28 mouse cellular contexts compared by ENCODE assay signal in the genomic region with DNA sequence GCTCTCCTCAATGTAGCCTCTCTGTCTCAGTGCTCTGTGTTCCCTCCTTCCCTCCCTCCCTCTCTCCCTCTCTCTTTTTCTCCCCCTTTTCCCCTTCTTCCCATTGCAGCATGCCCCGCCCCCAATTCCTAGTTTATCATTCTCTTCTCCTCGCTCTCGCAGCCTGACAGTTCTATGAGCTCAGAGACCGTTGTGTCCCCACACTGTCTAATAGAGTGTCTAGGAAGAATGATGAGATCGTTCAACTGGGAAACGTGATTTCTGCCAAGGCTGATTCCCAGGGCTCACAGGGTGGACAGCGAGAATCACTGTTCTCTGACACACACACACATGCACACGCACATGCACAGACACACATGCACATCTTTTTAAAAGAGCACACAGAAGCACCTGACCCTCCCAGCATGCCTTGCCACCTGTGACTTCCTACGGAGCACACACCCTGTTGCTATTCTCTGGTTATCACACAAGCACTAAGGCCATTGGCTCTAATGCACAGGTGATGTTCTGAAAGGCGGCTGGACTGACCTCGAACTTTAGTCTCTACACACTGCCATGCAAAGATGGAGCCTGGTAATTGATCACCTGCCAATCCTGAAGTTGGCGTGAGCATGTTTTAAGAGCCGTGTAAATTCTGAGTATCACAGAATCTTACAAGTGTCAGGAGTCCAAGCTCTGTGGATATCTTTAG. TPM values are rescaled to one million over a fixed set of nuclear protein-coding genes. Genes with fewer than 3 reads are reported as not detected.
DNase-seq lines count a peak whose midpoint lies in the region; ATAC-seq lines count a peak whose summit lies in the region.
"Had no signal": no experiment of that assay in that cellular context is flagged by ENCODE, and none has a peak within 500 bp of the region (broad histone marks: within the 10 kb centered on the region; RNA-seq: fewer than 3 reads in every experiment).

No protein-coding gene starts in this region.

- H3K36me3 ChIP-seq in hindbrain, embryonic 12.5 days, result no peaks in the 10 kb centered on the region
- no peaks in the 10 kb centered on the region for H3K36me3 ChIP-seq in hindbrain, embryonic 10.5 days
- H3K36me3 ChIP-seq in kidney, embryonic 16.5 days (ENCODE audit: insufficient read depth, low read length), result no peaks in the 10 kb centered on the region
- H3K36me3 ChIP-seq in neural tube, embryonic 13.5 days, result no peaks in the 10 kb centered on the region
- H3K36me3 ChIP-seq in heart, embryonic 10.5 days, result no peaks in the 10 kb centered on the region
- H3K36me3 ChIP-seq: embryonic facial prominence, embryonic 12.5 days; forebrain, embryonic 12.5 days had no signal

- H3K27me3 ChIP-seq in hindbrain, embryonic 12.5 days, result 0 out of 2 replicates have a peak, but pooled peaks cover 2% of the 10 kb centered on the region
- H3K27me3 ChIP-seq in hindbrain, embryonic 10.5 days (ENCODE audit: insufficient read depth, poor library complexity, severe bottlenecking), result no peaks in the 10 kb centered on the region
- H3K27me3 ChIP-seq in kidney, embryonic 16.5 days (ENCODE audit: insufficient read depth, low read length), result no peaks in the 10 kb centered on the region
- H3K27me3 ChIP-seq in neural tube, embryonic 13.5 days, result no peaks in the 10 kb centered on the region
- peaks cover 77% of the 10 kb centered on the region for H3K27me3 ChIP-seq in heart, embryonic 10.5 days (ENCODE audit: insufficient read depth, poor library complexity, severe bottlenecking)
- H3K27me3 ChIP-seq: embryonic facial prominence, embryonic 12.5 days; forebrain, embryonic 12.5 days; liver, embryonic 13.5 days had no signal

- WGBS in hindbrain, embryonic 12.5 days, result 78% methylated on average over 13 of the region's 13 CpGs
- WGBS in hindbrain, embryonic 10.5 days, result 87% methylated on average over 13 of the region's 13 CpGs
- whole genome bisulfite sequencing in kidney, embryonic 16.5 days, result 59% methylated on average over 13 of the region's 13 CpGs
- 60% methylated on average over 13 of the region's 13 CpGs for WGBS in neural tube, embryonic 13.5 days
- WGBS in heart, embryonic 10.5 days, result 78% methylated on average over 13 of the region's 13 CpGs

- no peak overlapping the region for H3K4me2 ChIP-seq in hindbrain, embryonic 12.5 days (replicated peaks)
- no peak overlapping the region for H3K4me2 ChIP-seq in kidney, embryonic 16.5 days (replicated peaks; ENCODE audit: low read depth, low read length)
- peak overlapping the region; percentile 13; the same call in 1 of the 2 replicates for H3K4me2 ChIP-seq in neural tube, embryonic 13.5 days
- H3K4me2 ChIP-seq: embryonic facial prominence, embryonic 12.5 days; forebrain, embryonic 12.5 days; liver, embryonic 13.5 days; lung, embryonic 14.5 days had no signal

- H3K4me1 ChIP-seq in hindbrain, embryonic 12.5 days, result peaks cover 3% of the 10 kb centered on the region; the same call in 1 of the 2 replicates
- no peaks in the 10 kb centered on the region for H3K4me1 ChIP-seq in hindbrain, embryonic 10.5 days (replicated peaks)
- H3K4me1 ChIP-seq in kidney, embryonic 16.5 days (ENCODE audit: insufficient read depth, low read length), result peaks cover 4% of the 10 kb centered on the region; the same call in 1 of the 2 replicates
- peaks cover 14% of the 10 kb centered on the region for H3K4me1 ChIP-seq in neural tube, embryonic 13.5 days (replicated peaks)
- peaks cover 11% of the 10 kb centered on the region for H3K4me1 ChIP-seq in heart, embryonic 10.5 days
- H3K4me1 ChIP-seq: embryonic facial prominence, embryonic 12.5 days; forebrain, embryonic 12.5 days had no signal

- H3K9me3 ChIP-seq in hindbrain, embryonic 12.5 days (replicated peaks), result no peaks in the 10 kb centered on the region
- no peaks in the 10 kb centered on the region for H3K9me3 ChIP-seq in hindbrain, embryonic 10.5 days
- no peaks in the 10 kb centered on the region for H3K9me3 ChIP-seq in kidney, embryonic 16.5 days (ENCODE audit: low read length)
- H3K9me3 ChIP-seq in neural tube, embryonic 13.5 days, result no peaks in the 10 kb centered on the region
- no peaks in the 10 kb centered on the region for H3K9me3 ChIP-seq in heart, embryonic 10.5 days
- H3K9me3 ChIP-seq: embryonic facial prominence, embryonic 12.5 days; forebrain, embryonic 12.5 days; liver, embryonic 13.5 days had no signal

- no peak overlapping the region for H3K9ac ChIP-seq in hindbrain, embryonic 12.5 days
- no peak overlapping the region for H3K9ac ChIP-seq in kidney, embryonic 16.5 days (replicated peaks; ENCODE audit: low read length)
- no peak overlapping the region for H3K9ac ChIP-seq in neural tube, embryonic 13.5 days
- H3K9ac ChIP-seq: embryonic facial prominence, embryonic 12.5 days; forebrain, embryonic 12.5 days; liver, embryonic 13.5 days; lung, embryonic 14.5 days had no signal

- 0 out of 2 replicates have a peak overlapping the region, but pooled peaks have one; percentile 48 for H3K27ac ChIP-seq in hindbrain, embryonic 12.5 days
- no peak overlapping the region for H3K27ac ChIP-seq in hindbrain, embryonic 10.5 days
- peak overlapping the region; percentile 77 for H3K27ac ChIP-seq in kidney, embryonic 16.5 days (ENCODE audit: low read length)
- peak overlapping the region; percentile 49 for H3K27ac ChIP-seq in neural tube, embryonic 13.5 days (replicated peaks)
- H3K27ac ChIP-seq in heart, embryonic 10.5 days, result no peak overlapping the region
- H3K27ac ChIP-seq: embryonic facial prominence, embryonic 12.5 days; forebrain, embryonic 12.5 days; heart, adult 2 months; layer of hippocampus, adult 2 months; liver, embryonic 13.5 days had no signal

- DNase-seq in hindbrain, embryonic 10.5 days (ENCODE audit: low spot score), result no peak
- no peak for DNase-seq in kidney, postnatal 25 days
- no peak for DNase-seq in neural tube, embryonic 10.5 days (ENCODE audit: extremely low spot score, low spot score)
- DNase-seq in heart, embryonic 10.5 days (ENCODE audit: low spot score), result no peak
- no peak for DNase-seq in MN1 (ENCODE audit: low spot score)
- DNase-seq: adrenal gland, postnatal 10 days; cerebellum, adult 2 months; cerebellum, postnatal 25 days; gastrocnemius, postnatal 25 days; heart, adult 2 months; kidney, postnatal 14 days; layer of hippocampus, postnatal 36 days; liver, embryonic 13.5 days; lung, embryonic 14.5 days; lung, postnatal 4 days; right cerebral cortex, adult 18-20 months; thymus, adult 18-20 months; thymus, postnatal 36 days had no signal

- no peak for ATAC-seq in hindbrain, embryonic 12.5 days (ENCODE audit: low FRiP score)
- no peak for ATAC-seq in kidney, embryonic 16.5 days (ENCODE audit: low FRiP score, low TSS enrichment)
- peak; percentile 90; the same call in 1 of the 2 replicates for ATAC-seq in neural tube, embryonic 13.5 days (ENCODE audit: low read depth)
- ATAC-seq: inflammation-experienced regulatory T-cells, adult 6 months had no signal

- H3K4me3 ChIP-seq in hindbrain, embryonic 12.5 days, result no peak overlapping the region
- no peak overlapping the region for H3K4me3 ChIP-seq in hindbrain, embryonic 10.5 days
- H3K4me3 ChIP-seq in kidney, embryonic 16.5 days (ENCODE audit: low read length), result no peak overlapping the region
- no peak overlapping the region for H3K4me3 ChIP-seq in neural tube, embryonic 13.5 days
- no peak overlapping the region for H3K4me3 ChIP-seq in heart, embryonic 10.5 days
- H3K4me3 ChIP-seq: embryonic facial prominence, embryonic 12.5 days; erythroblast, embryonic 14.5 days; forebrain, embryonic 12.5 days; heart, adult 2 months; layer of hippocampus, adult 2 months; liver, embryonic 13.5 days had no signal

RNA-seq across cellular contexts. Expression of a gene that starts 40.7 kb away (rescaled TPM):
- polyA plus RNA-seq in hindbrain, embryonic 12.5 days (2016; fragmentation: Nextera tagmentation; extraction: Ambion mirVana), result 51.5 and 52.0 TPM in 2 replicates
- polyA plus RNA-seq in hindbrain, embryonic 10.5 days (2016; fragmentation: Nextera tagmentation; extraction: Ambion mirVana), result 31.5 and 36.9 TPM in 2 replicates
- polyA plus RNA-seq in kidney, embryonic 16.5 days (2015; fragmentation: Nextera tagmentation; extraction: Ambion mirVana), result 34.0 and 35.7 TPM in 2 replicates
- 39.2 and 42.2 TPM in 2 replicates for polyA plus RNA-seq in neural tube, embryonic 13.5 days (2015; fragmentation: Nextera tagmentation; extraction: Ambion mirVana)
- 27.5 and 31.8 TPM in 2 replicates for polyA plus RNA-seq in heart, embryonic 10.5 days (2016; fragmentation: Nextera tagmentation; extraction: Ambion mirVana)

RNA-seq across cellular contexts. Expression of a gene that starts 54.8 kb away (rescaled TPM):
- polyA plus RNA-seq in hindbrain, embryonic 12.5 days (2016; fragmentation: Nextera tagmentation; extraction: Ambion mirVana), result not detected in 2 replicates
- not detected in 2 replicates for polyA plus RNA-seq in hindbrain, embryonic 10.5 days (2016; fragmentation: Nextera tagmentation; extraction: Ambion mirVana)
- 25.0 and 25.8 TPM in 2 replicates for polyA plus RNA-seq in kidney, embryonic 16.5 days (2015; fragmentation: Nextera tagmentation; extraction: Ambion mirVana)
- polyA plus RNA-seq in neural tube, embryonic 13.5 days (2015; fragmentation: Nextera tagmentation; extraction: Ambion mirVana), result not detected in 2 replicates
- polyA plus RNA-seq in heart, embryonic 10.5 days (2016; fragmentation: Nextera tagmentation; extraction: Ambion mirVana), result 0.02 and 4.4 TPM in 2 replicates
- polyA plus RNA-seq: embryonic facial prominence, embryonic 12.5 days; forebrain, embryonic 12.5 days; heart, adult 2 months; heart, embryonic 14.5 days; inflammation-experienced regulatory T-cells, adult 6 months; limb, embryonic 11.5 days had no signal

Comparison
In these comparisons a context has a peak if more than half of its experiments do, and no peak if none do; other contexts are left out.
1. H3K27ac ChIP-seq: peak in hindbrain, embryonic 12.5 days (single experiment), kidney, embryonic 16.5 days (single experiment) and neural tube, embryonic 13.5 days (single experiment); none in hindbrain, embryonic 10.5 days (single experiment) and heart, embryonic 10.5 days (single experiment).